Mouse (Mus musculus): ENCODE data around the gene Kank2. TPM values are rescaled to one million over a fixed set of nuclear protein-coding genes. Genes with fewer than 3 reads are reported as not detected.

The Kank2 gene
- total and polyA plus RNA-seq, 3 experiments, result 0.09 to 2.3 (median 0.60) TPM

GRCm38 (mm10) chr9:21846755-21847341 lies 48.3 kb upstream of the Kank2 start:
- no peak overlapping the region for H3K27ac ChIP-seq (ENCODE audit: insufficient read depth, low read depth)
- in situ Hi-C loops (cut with MboI; ENCODE audit: low pct_ligation_motif_present, low pct_unique_long_range_greater_than_20kb, low sequenced_read_pairs) (no loop called here), dilution Hi-C loops (cut with MboI; ENCODE audit: extremely low pct_ligation_motif_present, extremely low pct_unique_long_range_greater_than_20kb, low sequenced_read_pairs) (no loop called here)
- H3K27me3 ChIP-seq (replicated peaks), result peaks cover 6% of the 10 kb centered on the region
- H3K79me2 ChIP-seq (replicated peaks; ENCODE audit: control insufficient read depth, extremely low read depth, insufficient read depth, poor library complexity, severe bottlenecking), result no peaks in the 10 kb centered on the region
- H3K4me2 ChIP-seq (ENCODE audit: insufficient read depth, low read depth, poor library complexity, severe bottlenecking), result no peak overlapping the region
- H3K9me3 ChIP-seq (replicated peaks; ENCODE audit: low read length), result no peaks in the 10 kb centered on the region
- DNase-seq (ENCODE audit: extremely low read depth), result no peak
- H3K4me1 ChIP-seq (ENCODE audit: control insufficient read depth in 1 of 2, insufficient read depth in 2 of 2), result peaks cover 0 to 13% of the 10 kb centered on the region in 2 experiments; a peak in 2 of 4 replicates
- TF ChIP-seq CTCF (conservative IDR thresholded peaks at IDR 0.05 in 1 of 2, IDR thresholded peaks at IDR 0.05 in 1 of 2; ENCODE audit: low read depth in 2 of 2, low read length in 2 of 2), result no peak
- TF ChIP-seq KAT2A (IDR thresholded peaks at IDR 0.05; ENCODE audit: insufficient replicate concordance, low read length), result no peak
- no peak for TF ChIP-seq MAFK (IDR thresholded peaks at IDR 0.05; ENCODE audit: insufficient replicate concordance, low read length)
- TF ChIP-seq USF1 (IDR thresholded peaks at IDR 0.05; ENCODE audit: low read depth, low read length), result no peak
- TF ChIP-seq EP300 (IDR thresholded peaks at IDR 0.05; ENCODE audit: low read length), result no peak
- no peak for TF ChIP-seq UBTF (IDR thresholded peaks at IDR 0.05; ENCODE audit: low read depth, low read length)
- TF ChIP-seq ELF1 (IDR thresholded peaks at IDR 0.05; ENCODE audit: low read depth, low read length), result no peak
- no peak overlapping the region for H3K9ac ChIP-seq (ENCODE audit: insufficient read depth, low read depth)
- H3K36me3 ChIP-seq (replicated peaks in 1 of 2; ENCODE audit: control insufficient read depth in 1 of 2, insufficient read depth in 1 of 2, low read length in 1 of 2), result peaks cover 0 to 34% of the 10 kb centered on the region in 2 experiments
- no peak overlapping the region for H3K4me3 ChIP-seq (replicated peaks in 1 of 3; ENCODE audit: low read depth in 2 of 3, low read length in 2 of 3, poor library complexity in 1 of 3)

GRCm38 (mm10) chr9:21845381-21846080 lies 47.0 kb upstream of the Kank2 start:
- no peaks in the 10 kb centered on the region for H3K9me3 ChIP-seq (replicated peaks; ENCODE audit: low read length)
- dilution Hi-C loops (cut with MboI; ENCODE audit: extremely low pct_ligation_motif_present, extremely low pct_unique_long_range_greater_than_20kb, low sequenced_read_pairs) (no loop called here), in situ Hi-C loops (cut with MboI; ENCODE audit: low pct_ligation_motif_present, low pct_unique_long_range_greater_than_20kb, low sequenced_read_pairs) (no loop called here)
- no peak for DNase-seq (ENCODE audit: extremely low read depth)
- peaks cover 0 to 9% of the 10 kb centered on the region in 2 experiments; a peak in 1 of 4 replicates for H3K4me1 ChIP-seq (ENCODE audit: control insufficient read depth in 1 of 2, insufficient read depth in 2 of 2)
- H3K9ac ChIP-seq (ENCODE audit: insufficient read depth, low read depth), result no peak overlapping the region
- H3K27me3 ChIP-seq (replicated peaks), result no peaks in the 10 kb centered on the region
- H3K27ac ChIP-seq (ENCODE audit: insufficient read depth, low read depth), result no peak overlapping the region
- H3K4me2 ChIP-seq (ENCODE audit: insufficient read depth, low read depth, poor library complexity, severe bottlenecking), result no peak overlapping the region
- H3K79me2 ChIP-seq (replicated peaks; ENCODE audit: control insufficient read depth, extremely low read depth, insufficient read depth, poor library complexity, severe bottlenecking), result no peaks in the 10 kb centered on the region
- TF ChIP-seq CTCF (conservative IDR thresholded peaks at IDR 0.05 in 1 of 2, IDR thresholded peaks at IDR 0.05 in 1 of 2; ENCODE audit: low read depth in 2 of 2, low read length in 2 of 2), result 0 out of 4 replicates have a peak, but pooled peaks of 1 of the 2 experiments have one; percentile 3
- no peak for TF ChIP-seq NELFE (IDR thresholded peaks at IDR 0.05; ENCODE audit: low read depth, low read length)
- no peak overlapping the region for H3K4me3 ChIP-seq (replicated peaks in 1 of 3; ENCODE audit: low read depth in 2 of 3, low read length in 2 of 3, poor library complexity in 1 of 3)
- peaks cover 0 to 36% of the 10 kb centered on the region in 2 experiments for H3K36me3 ChIP-seq (replicated peaks in 1 of 2; ENCODE audit: control insufficient read depth in 1 of 2, insufficient read depth in 1 of 2, low read length in 1 of 2)

DNA sequence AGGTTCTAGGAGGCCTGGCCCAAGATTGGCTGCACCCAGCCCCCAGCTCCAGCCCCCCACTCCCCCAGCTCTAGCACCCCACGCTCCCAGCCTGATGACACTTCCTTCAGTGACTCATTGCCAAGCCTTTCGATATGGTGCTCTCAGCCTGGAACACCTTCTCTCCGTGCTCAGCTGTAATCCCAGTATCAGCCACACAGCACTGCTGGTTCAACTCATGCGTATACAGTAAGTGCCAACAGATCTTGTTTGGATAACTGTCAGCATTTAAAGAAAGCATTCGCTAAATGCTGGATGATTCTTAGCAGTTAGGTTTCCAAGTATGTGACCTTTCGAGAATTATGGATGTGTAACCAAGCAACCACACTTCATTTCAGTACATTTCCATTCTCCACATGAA lies 44.5 kb upstream of the Kank2 start:
- peaks cover 0 to 9% of the 10 kb centered on the region in 2 experiments; a peak in 1 of 4 replicates for H3K4me1 ChIP-seq (ENCODE audit: control insufficient read depth in 1 of 2, insufficient read depth in 2 of 2)
- in situ Hi-C loops (cut with MboI; ENCODE audit: low pct_ligation_motif_present, low pct_unique_long_range_greater_than_20kb, low sequenced_read_pairs) (no loop called here), dilution Hi-C loops (cut with MboI; ENCODE audit: extremely low pct_ligation_motif_present, extremely low pct_unique_long_range_greater_than_20kb, low sequenced_read_pairs) (no loop called here)
- H3K36me3 ChIP-seq (replicated peaks in 1 of 2; ENCODE audit: control insufficient read depth in 1 of 2, insufficient read depth in 1 of 2, low read length in 1 of 2), result peaks cover 0 to 49% of the 10 kb centered on the region in 2 experiments
- H3K4me3 ChIP-seq (replicated peaks in 1 of 3; ENCODE audit: low read depth in 2 of 3, low read length in 2 of 3, poor library complexity in 1 of 3), result no peak overlapping the region
- no peak overlapping the region for H3K4me2 ChIP-seq (ENCODE audit: insufficient read depth, low read depth, poor library complexity, severe bottlenecking)
- no peak overlapping the region for H3K9ac ChIP-seq (ENCODE audit: insufficient read depth, low read depth)
- no peaks in the 10 kb centered on the region for H3K79me2 ChIP-seq (replicated peaks; ENCODE audit: control insufficient read depth, extremely low read depth, insufficient read depth, poor library complexity, severe bottlenecking)
- no peak overlapping the region for H3K27ac ChIP-seq (ENCODE audit: insufficient read depth, low read depth)
- no peak for TF ChIP-seq UBTF (IDR thresholded peaks at IDR 0.05; ENCODE audit: low read depth, low read length)
- no peak for TF ChIP-seq TCF12 (IDR thresholded peaks at IDR 0.05; ENCODE audit: low read depth, low read length)
- TF ChIP-seq CTCF (conservative IDR thresholded peaks at IDR 0.05 in 1 of 2, IDR thresholded peaks at IDR 0.05 in 1 of 2; ENCODE audit: low read depth in 2 of 2, low read length in 2 of 2), result no peak
- no peak for TF ChIP-seq CHD1 (IDR thresholded peaks at IDR 0.05; ENCODE audit: low read depth, low read length)
- no peak for TF ChIP-seq MYC (IDR thresholded peaks at IDR 0.05; ENCODE audit: low read depth, low read length)
- TF ChIP-seq HCFC1 (IDR thresholded peaks at IDR 0.05; ENCODE audit: low read depth, low read length), result no peak
- no peak for TF ChIP-seq EP300 (IDR thresholded peaks at IDR 0.05; ENCODE audit: low read length)
- no peak for TF ChIP-seq MXI1 (IDR thresholded peaks at IDR 0.05; ENCODE audit: low read depth, low read length)
- TF ChIP-seq MAX (IDR thresholded peaks at IDR 0.05; ENCODE audit: low read length), result no peak
- TF ChIP-seq RCOR1 (conservative IDR thresholded peaks at IDR 0.05; ENCODE audit: low read depth, low read length), result no peak
- no peak for TF ChIP-seq ZMIZ1 (IDR thresholded peaks at IDR 0.05; ENCODE audit: low read depth, low read length)
- no peak for TF ChIP-seq POLR2AphosphoS2 (IDR thresholded peaks at IDR 0.05; ENCODE audit: low read depth, low read length)
- TF ChIP-seq SMC3 (IDR thresholded peaks at IDR 0.05; ENCODE audit: low read depth, low read length), result no peak
- no peak for TF ChIP-seq RAD21 (IDR thresholded peaks at IDR 0.05; ENCODE audit: low read depth, low read length)
- no peak for DNase-seq (ENCODE audit: extremely low read depth)
- H3K9me3 ChIP-seq (replicated peaks; ENCODE audit: low read length), result no peaks in the 10 kb centered on the region
- no peaks in the 10 kb centered on the region for H3K27me3 ChIP-seq (replicated peaks)
